Mouse (Mus musculus): ENCODE data around the gene Olfr790. TPM values are rescaled to one million over a fixed set of nuclear protein-coding genes. Genes with fewer than 3 reads are reported as not detected.

Gene Olfr790
- polyA plus RNA-seq, 1 experiment from 2014 or later, result not detected

- WGBS, result 62% methylated on average over 1 of the region's 1 CpGs
- peaks cover 1% of the 10 kb centered on the region; the same call in 1 of the 2 replicates for H3K9me3 ChIP-seq (ENCODE audit: control insufficient read depth, low read length)
- no peak for DNase-seq (ENCODE audit: low spot score)
- H3K27me3 ChIP-seq (ENCODE audit: control insufficient read depth, insufficient read depth, low read length), result no peaks in the 10 kb centered on the region
- H3K4me1 ChIP-seq (ENCODE audit: control insufficient read depth, insufficient read depth, low read length), result no peaks in the 10 kb centered on the region
- ATAC-seq (ENCODE audit: insufficient number of reproducible peaks, low FRiP score, low TSS enrichment, low read depth), result 0 out of 2 replicates have a peak, but pooled peaks have one; percentile 60
- no peak overlapping the region for H3K4me2 ChIP-seq (ENCODE audit: low read depth, severe bottlenecking)
- H3K27ac ChIP-seq (replicated peaks; ENCODE audit: low read depth, low read length), result no peak overlapping the region
- no peak overlapping the region for H3K9ac ChIP-seq (ENCODE audit: low read length)
- no peak overlapping the region for H3K4me3 ChIP-seq (ENCODE audit: low read depth, low read length)
- H3K36me3 ChIP-seq (ENCODE audit: control insufficient read depth, insufficient read depth, low read length), result no peaks in the 10 kb centered on the region
These were observed 51.1 kb downstream of the Olfr790 start for GRCm38 (mm10) chr10:129549354-129549753.

Other genes with a start within 250 kb of the Olfr790 start
- gene Olfr776, start 239.4 kb upstream of the Olfr790 start, polyA plus RNA-seq (2014; fragmentation: Nextera tagmentation; extraction: Ambion mirVana), result not detected in 2 replicates
- gene Olfr777, start 227.0 kb upstream of the Olfr790 start, polyA plus RNA-seq (2014; fragmentation: Nextera tagmentation; extraction: Ambion mirVana), result not detected in 2 replicates
- gene Olfr780, start 180.4 kb upstream of the Olfr790 start, polyA plus RNA-seq (2014; fragmentation: Nextera tagmentation; extraction: Ambion mirVana), result not detected in 2 replicates
- gene Olfr781, start 169.6 kb upstream of the Olfr790 start, polyA plus RNA-seq (2014; fragmentation: Nextera tagmentation; extraction: Ambion mirVana), result not detected in 2 replicates
- not detected in 2 replicates for gene Olfr782, start 149.6 kb upstream of the Olfr790 start, polyA plus RNA-seq (2014; fragmentation: Nextera tagmentation; extraction: Ambion mirVana)
- gene Olfr784, start 114.4 kb upstream of the Olfr790 start, polyA plus RNA-seq (2014; fragmentation: Nextera tagmentation; extraction: Ambion mirVana), result 0.04 and 0.06 TPM in 2 replicates
- not detected in 2 replicates for gene Olfr785, start 93.1 kb upstream of the Olfr790 start, polyA plus RNA-seq (2014; fragmentation: Nextera tagmentation; extraction: Ambion mirVana)
- not detected in 2 replicates for gene Olfr786, start 71.2 kb upstream of the Olfr790 start, polyA plus RNA-seq (2014; fragmentation: Nextera tagmentation; extraction: Ambion mirVana)
- gene Olfr787, start 36.6 kb upstream of the Olfr790 start, polyA plus RNA-seq (2014; fragmentation: Nextera tagmentation; extraction: Ambion mirVana), result not detected in 2 replicates
- gene Olfr788, start 27.5 kb upstream of the Olfr790 start, polyA plus RNA-seq (2014; fragmentation: Nextera tagmentation; extraction: Ambion mirVana), result not detected in 2 replicates
- gene Olfr789, start 13.7 kb upstream of the Olfr790 start, polyA plus RNA-seq (2014; fragmentation: Nextera tagmentation; extraction: Ambion mirVana), result not detected in 2 replicates
- not detected in 2 replicates for gene Olfr791, start 23.3 kb downstream of the Olfr790 start, polyA plus RNA-seq (2014; fragmentation: Nextera tagmentation; extraction: Ambion mirVana)
- not detected in 2 replicates for gene Olfr792, start 40.7 kb downstream of the Olfr790 start, polyA plus RNA-seq (2014; fragmentation: Nextera tagmentation; extraction: Ambion mirVana)
- not detected in 2 replicates for gene Olfr794, start 69.2 kb downstream of the Olfr790 start, polyA plus RNA-seq (2014; fragmentation: Nextera tagmentation; extraction: Ambion mirVana)
- not detected in 2 replicates for gene Olfr796, start 114.1 kb downstream of the Olfr790 start, polyA plus RNA-seq (2014; fragmentation: Nextera tagmentation; extraction: Ambion mirVana)
- not detected in 2 replicates for gene Olfr798, start 129.4 kb downstream of the Olfr790 start, polyA plus RNA-seq (2014; fragmentation: Nextera tagmentation; extraction: Ambion mirVana)
- not detected in 2 replicates for gene Olfr799, start 139.0 kb downstream of the Olfr790 start, polyA plus RNA-seq (2014; fragmentation: Nextera tagmentation; extraction: Ambion mirVana)
- gene Olfr800, start 159.2 kb downstream of the Olfr790 start, polyA plus RNA-seq (2014; fragmentation: Nextera tagmentation; extraction: Ambion mirVana), result not detected in 2 replicates
- gene Olfr801, start 175.4 kb downstream of the Olfr790 start, polyA plus RNA-seq (2014; fragmentation: Nextera tagmentation; extraction: Ambion mirVana), result not detected in 2 replicates
- not detected in 2 replicates for gene Olfr802, start 189.7 kb downstream of the Olfr790 start, polyA plus RNA-seq (2014; fragmentation: Nextera tagmentation; extraction: Ambion mirVana)
- gene Olfr803, start 195.8 kb downstream of the Olfr790 start, polyA plus RNA-seq (2014; fragmentation: Nextera tagmentation; extraction: Ambion mirVana), result not detected in 2 replicates
- not detected in 2 replicates for gene Olfr804, start 204.7 kb downstream of the Olfr790 start, polyA plus RNA-seq (2014; fragmentation: Nextera tagmentation; extraction: Ambion mirVana)
- not detected in 2 replicates for gene Olfr805, start 230.9 kb downstream of the Olfr790 start, polyA plus RNA-seq (2014; fragmentation: Nextera tagmentation; extraction: Ambion mirVana)
- not detected in 2 replicates for gene Olfr806, start 243.4 kb downstream of the Olfr790 start, polyA plus RNA-seq (2014; fragmentation: Nextera tagmentation; extraction: Ambion mirVana)

Measured in limb, embryonic 11.5 days (tissue).